Mouse (Mus musculus) neural tube, embryonic 14.5 days (tissue): ENCODE data around the gene Mrpl53. TPM values are rescaled to one million over a fixed set of nuclear protein-coding genes. Genes with fewer than 3 reads are reported as not detected.

Source experiments
- ATAC-seq: fragments of 200-750 bp; cut with Nextera tagmentation; 2 replicates; pipeline ENCODE4 v1.8.0; 2017; ENCODE audit warnings: low read depth, mild to moderate bottlenecking, moderate TSS enrichment, moderate library complexity
- H3K27ac ChIP-seq: fragments of 300-500 bp; sonication (generic); 2 replicates; pipeline ENCODE4 v1.5.1; 2014; ENCODE audit warnings: low read depth, mild to moderate bottlenecking, control low read depth, low read length, moderate library complexity, mixed read lengths
- H3K27me3 ChIP-seq: fragments of 300-500 bp; sonication (generic); 2 replicates; pipeline ENCODE4 v1.6.1; 2014; ENCODE audit warnings: low read length; ENCODE audit not compliant: control insufficient read depth, insufficient read depth
- H3K36me3 ChIP-seq: fragments of 300-500 bp; sonication (generic); 2 replicates; pipeline ENCODE4 v1.6.1; 2014; ENCODE audit warnings: low read length, mixed read lengths; ENCODE audit not compliant: control insufficient read depth, insufficient read depth
- H3K4me1 ChIP-seq: fragments of 300-500 bp; sonication (generic); 2 replicates; pipeline ENCODE4 v1.6.1; 2014; ENCODE audit warnings: low read length; ENCODE audit not compliant: control insufficient read depth, insufficient read depth
- H3K4me2 ChIP-seq: fragments of 300-500 bp; sonication (generic); 2 replicates; pipeline ENCODE4 v1.6.1; 2014; ENCODE audit warnings: mild to moderate bottlenecking, low read depth, low read length, control low read depth
- H3K4me3 ChIP-seq: fragments of 300-500 bp; sonication (generic); 2 replicates; pipeline ENCODE4 v1.5.1; 2014; ENCODE audit warnings: low read depth, low read length, control low read depth, mixed read lengths
- H3K9ac ChIP-seq: fragments of 300-500 bp; sonication (generic); replicated peaks from 2 replicates; pipeline ENCODE4 v1.6.1; 2014; ENCODE audit warnings: low read depth, mild to moderate bottlenecking, control low read depth, low read length, mixed read lengths
- H3K9me3 ChIP-seq: fragments of 300-500 bp; sonication (generic); 2 replicates; pipeline ENCODE4 v1.6.1; 2016; ENCODE audit warnings: low read length; ENCODE audit not compliant: control insufficient read depth
- WGBS: fragments of 180-500 bp; shearing (Covaris S2); extraction: QIAGEN DNeasy Blood & Tissue Kit; methylation state at CpG from one replicate; pipeline ENCODE4 v1.1.7; 2014; 5-methylcytosine and 5-hydroxymethylcytosine counted together
- polyA plus RNA-seq: library from polyadenylated mRNA; unstranded; fragments of >200 nt; fragmentation: Nextera tagmentation; extraction: Ambion mirVana; gene quantifications from 2 replicates; pipeline ENCODE4 v1.2.1, GENCODE M21; 2014

The Mrpl53 gene
- polyA plus RNA-seq, 1 experiment from 2014 or later: 118 TPM

DNA sequence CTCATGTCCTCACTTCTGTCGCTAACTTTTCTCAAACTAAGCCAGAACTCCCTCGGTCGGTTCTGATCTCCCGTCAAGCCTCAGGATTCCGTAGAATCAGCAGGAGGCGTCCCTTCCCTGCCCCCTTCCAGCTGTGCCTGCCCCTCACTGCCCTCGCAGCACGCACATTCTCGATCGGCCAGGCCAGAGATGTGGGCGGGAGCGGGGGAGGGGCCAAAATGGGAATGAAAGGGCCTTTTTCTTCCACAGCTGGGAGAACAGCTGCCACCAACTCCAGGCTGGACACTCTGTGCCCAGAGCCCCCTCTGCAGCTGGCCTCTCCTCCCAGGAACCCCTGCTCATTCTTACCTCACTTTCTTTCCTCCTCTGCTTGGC, 28.7 kb downstream of the Mrpl53 start:
- peak; percentile 54 for ATAC-seq
- H3K36me3 ChIP-seq: no peaks in the 10 kb centered on the region
- peaks cover 14% of the 10 kb centered on the region for H3K4me1 ChIP-seq
- H3K9ac ChIP-seq: peak overlapping the region; percentile 58
- H3K4me2 ChIP-seq: peak overlapping the region; percentile 50
- H3K4me3 ChIP-seq: peak overlapping the region; percentile 29
- H3K27ac ChIP-seq: peak overlapping the region; percentile 85
- WGBS: 4% methylated on average over 12 of the region's 12 CpGs
- no peaks in the 10 kb centered on the region for H3K27me3 ChIP-seq
- no peaks in the 10 kb centered on the region for H3K9me3 ChIP-seq

DNA sequence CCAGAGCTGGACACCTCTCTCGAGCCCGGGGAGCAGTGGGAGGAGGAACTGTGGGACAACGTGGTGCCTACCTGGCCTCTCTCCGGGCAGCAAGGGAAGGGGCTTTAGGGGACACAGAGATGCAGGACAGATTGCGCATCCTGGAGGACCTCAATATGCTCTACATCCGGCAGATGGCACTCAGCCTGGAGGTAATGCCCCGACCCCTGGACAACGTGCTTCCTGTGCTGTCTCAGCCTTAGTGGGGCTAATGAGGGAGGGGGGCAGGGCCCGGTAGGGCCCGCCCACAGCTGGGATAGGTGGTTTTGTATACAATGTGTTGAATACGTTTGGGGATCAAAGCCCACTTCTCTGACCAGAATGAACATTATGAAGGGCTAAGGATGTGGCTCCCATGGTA, 29.2 kb downstream of the Mrpl53 start:
- Histone ChIP-seq H3K27me3 (no peaks in the 10 kb centered on the region), H3K4me1 (peaks cover 14% of the 10 kb centered on the region), H3K9me3 (no peaks in the 10 kb centered on the region), H3K9ac (0 out of 2 replicates have a peak overlapping the region, but pooled peaks have one; percentile 58), H3K27ac (peak overlapping the region; percentile 24; the same call in 1 of the 2 replicates), H3K36me3 (no peaks in the 10 kb centered on the region), H3K4me3 (peak overlapping the region; percentile 29), H3K4me2 (peak overlapping the region; percentile 50)
- peak; percentile 16; the same call in 1 of the 2 replicates for ATAC-seq
- 3% methylated on average over 11 of the region's 11 CpGs for WGBS

DNA sequence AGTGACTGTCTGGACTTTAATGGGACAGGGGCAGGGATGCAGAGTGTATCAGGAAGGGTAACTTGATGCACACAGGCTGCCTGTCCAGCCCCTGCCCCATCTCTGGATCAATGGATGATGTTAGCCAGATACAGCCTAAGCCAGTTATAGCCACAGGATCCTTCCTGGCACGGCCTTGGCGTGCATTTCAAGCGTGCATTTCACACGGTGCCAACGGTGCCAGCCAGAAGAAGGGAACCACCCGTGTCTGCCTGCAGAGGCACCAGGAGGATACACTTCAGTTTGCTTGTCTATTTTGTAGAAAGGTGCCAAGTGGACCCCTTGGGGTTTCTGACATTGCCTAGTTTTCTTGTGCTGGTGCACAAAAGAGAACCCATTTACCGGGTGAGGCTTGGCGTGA, 31.2 kb downstream of the Mrpl53 start:
- H3K36me3 ChIP-seq: no peaks in the 10 kb centered on the region
- ATAC-seq: no peak
- no peak overlapping the region for H3K4me2 ChIP-seq
- WGBS: 84% methylated on average over 8 of the region's 8 CpGs
- no peak overlapping the region for H3K27ac ChIP-seq
- no peak overlapping the region for H3K4me3 ChIP-seq
- H3K27me3 ChIP-seq: no peaks in the 10 kb centered on the region
- peaks cover 14% of the 10 kb centered on the region for H3K4me1 ChIP-seq
- H3K9me3 ChIP-seq: no peaks in the 10 kb centered on the region
- H3K9ac ChIP-seq: no peak overlapping the region

DNA sequence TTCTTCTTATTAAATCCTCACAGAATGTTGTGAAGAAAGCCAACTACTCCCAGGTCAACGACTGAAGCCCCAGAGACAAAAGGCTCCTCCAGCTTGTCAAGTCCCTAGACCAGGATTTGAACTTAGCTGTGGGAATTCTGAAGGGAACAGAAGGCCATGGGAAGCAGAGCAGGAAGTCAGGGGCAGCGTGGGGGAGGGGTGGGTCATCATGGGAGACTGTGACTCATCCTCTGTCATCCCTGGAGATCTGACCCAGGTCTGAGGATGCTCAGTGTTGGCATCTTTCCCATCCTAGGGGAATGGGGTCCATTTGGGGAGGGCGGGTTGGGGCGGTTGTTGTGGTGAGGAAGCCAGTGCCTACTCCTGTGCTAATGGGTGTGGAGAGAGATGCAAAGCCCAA, 32.8 kb downstream of the Mrpl53 start:
- peaks cover 9% of the 10 kb centered on the region for H3K4me1 ChIP-seq

DNA sequence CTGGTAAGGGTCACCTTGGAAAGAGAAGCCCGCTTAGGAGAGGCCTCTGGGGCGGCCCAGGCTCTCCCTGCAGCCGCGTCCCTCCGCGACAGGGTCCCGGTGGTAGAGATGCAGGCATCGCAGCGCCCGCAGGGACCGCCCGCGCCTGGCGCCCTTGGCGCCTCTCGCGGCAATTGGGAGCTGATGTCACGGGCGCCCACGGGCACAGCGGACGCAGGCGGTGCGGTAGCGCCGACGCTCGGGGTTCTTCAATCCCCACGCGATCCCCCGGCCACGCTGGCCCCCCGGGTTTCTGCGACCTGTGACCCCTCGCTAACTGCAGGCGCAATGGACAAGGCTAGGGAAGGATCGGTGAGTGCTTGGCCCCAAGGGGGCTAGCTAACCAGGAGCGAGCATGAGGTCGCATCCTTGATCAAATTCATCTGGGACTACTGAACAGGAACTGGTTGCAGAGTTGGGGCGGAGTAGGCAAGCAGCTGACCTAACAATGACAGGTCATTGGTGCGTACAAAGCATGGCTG, 33.4 kb downstream of the Mrpl53 start:
- Histone ChIP-seq H3K9ac (peak overlapping the region; percentile 55), H3K4me3 (peak overlapping the region; percentile 33), H3K27me3 (no peaks in the 10 kb centered on the region), H3K4me2 (peak overlapping the region; percentile 78), H3K9me3 (no peaks in the 10 kb centered on the region), H3K36me3 (no peaks in the 10 kb centered on the region), H3K4me1 (peaks cover 9% of the 10 kb centered on the region), H3K27ac (0 out of 2 replicates have a peak overlapping the region, but pooled peaks have one; percentile 28)
- 5% methylated on average over 41 of the region's 41 CpGs for WGBS
- ATAC-seq: 0 out of 2 replicates have a peak, but pooled peaks have one; percentile 7

More for the DNA sequence above, 32.8 kb downstream of the Mrpl53 start:
- H3K27me3 ChIP-seq: no peaks in the 10 kb centered on the region
- peak overlapping the region; percentile 33; the same call in 1 of the 2 replicates for H3K4me3 ChIP-seq
- H3K9me3 ChIP-seq: no peaks in the 10 kb centered on the region
- H3K27ac ChIP-seq: no peak overlapping the region
- no peak overlapping the region for H3K9ac ChIP-seq
- ATAC-seq: no peak
- H3K4me2 ChIP-seq: peak overlapping the region; percentile 78
- no peaks in the 10 kb centered on the region for H3K36me3 ChIP-seq
- 46% methylated on average over 4 of the region's 4 CpGs for WGBS

DNA sequence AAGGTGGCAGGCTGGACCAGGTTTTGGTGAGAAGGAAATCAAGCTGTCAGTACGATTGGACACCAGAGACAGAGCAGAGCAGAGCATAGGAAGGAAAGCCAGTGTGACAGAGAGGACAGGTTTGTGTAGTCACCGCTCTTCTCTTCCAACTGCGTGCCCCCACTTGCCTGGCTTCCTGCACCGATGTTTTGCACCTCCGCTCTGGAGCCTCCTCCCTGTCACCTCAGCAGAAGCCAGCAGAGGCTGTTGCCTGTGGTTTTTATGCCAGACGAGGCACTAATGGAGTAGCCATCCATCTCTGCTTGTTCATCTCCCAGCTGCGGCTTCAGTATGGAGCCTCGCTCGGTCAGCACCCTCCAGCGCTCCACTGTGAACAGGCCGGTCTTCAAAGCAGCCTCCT, 34.0 kb downstream of the Mrpl53 start:
- 39% methylated on average over 11 of the region's 11 CpGs for WGBS
- no peaks in the 10 kb centered on the region for H3K36me3 ChIP-seq
- H3K4me2 ChIP-seq: peak overlapping the region; percentile 78; the same call in 1 of the 2 replicates
- H3K4me1 ChIP-seq: peaks cover 9% of the 10 kb centered on the region
- H3K9me3 ChIP-seq: no peaks in the 10 kb centered on the region
- H3K27me3 ChIP-seq: no peaks in the 10 kb centered on the region
- H3K9ac ChIP-seq: no peak overlapping the region
- peak; percentile 39; the same call in 1 of the 2 replicates for ATAC-seq
- no peak overlapping the region for H3K4me3 ChIP-seq
- H3K27ac ChIP-seq: no peak overlapping the region

DNA sequence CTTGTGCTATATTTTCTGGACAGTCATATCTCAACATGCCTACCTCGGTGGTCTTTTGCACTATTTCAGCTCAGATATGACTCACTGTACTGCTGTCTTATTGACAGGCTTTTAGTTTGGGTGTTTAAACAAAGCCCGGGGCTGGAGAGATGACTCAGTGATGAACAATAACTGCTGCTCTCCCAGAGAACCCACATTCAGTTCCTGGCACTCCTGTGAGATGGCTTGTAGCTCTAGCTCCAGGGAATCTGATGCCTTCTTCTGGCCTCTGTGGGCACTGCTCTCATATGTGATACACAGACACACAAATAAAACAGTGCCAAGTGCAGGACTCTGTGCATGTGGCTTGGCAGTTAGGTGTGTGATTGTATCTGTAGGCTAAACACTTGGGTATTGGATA, 36.4 kb downstream of the Mrpl53 start:
- Histone ChIP-seq H3K27ac (no peak overlapping the region), H3K4me2 (no peak overlapping the region), H3K27me3 (no peaks in the 10 kb centered on the region), H3K4me3 (no peak overlapping the region), H3K36me3 (no peaks in the 10 kb centered on the region), H3K9me3 (no peaks in the 10 kb centered on the region), H3K9ac (no peak overlapping the region), H3K4me1 (peaks cover 9% of the 10 kb centered on the region)
- ATAC-seq: no peak
- 78% methylated on average over 2 of the region's 2 CpGs for WGBS

DNA sequence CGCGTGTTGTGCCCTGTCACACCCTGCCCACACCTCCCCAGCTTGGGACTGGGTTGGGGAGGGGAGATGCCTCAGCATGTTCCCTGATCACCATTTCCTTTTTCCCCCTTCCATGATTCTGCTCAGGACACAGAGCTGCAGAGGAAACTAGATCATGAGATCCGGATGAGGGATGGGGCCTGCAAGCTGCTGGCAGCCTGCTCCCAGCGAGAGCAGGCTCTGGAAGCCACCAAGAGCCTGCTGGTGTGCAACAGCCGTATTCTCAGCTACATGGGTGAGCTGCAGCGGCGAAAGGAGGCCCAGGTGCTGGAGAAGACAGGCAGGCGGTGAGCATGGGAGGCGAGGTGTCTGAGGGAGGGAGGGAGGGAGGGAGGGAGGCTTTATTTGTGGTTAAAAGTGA, 37.0 kb downstream of the Mrpl53 start:
- no peak overlapping the region for H3K27ac ChIP-seq

DNA sequence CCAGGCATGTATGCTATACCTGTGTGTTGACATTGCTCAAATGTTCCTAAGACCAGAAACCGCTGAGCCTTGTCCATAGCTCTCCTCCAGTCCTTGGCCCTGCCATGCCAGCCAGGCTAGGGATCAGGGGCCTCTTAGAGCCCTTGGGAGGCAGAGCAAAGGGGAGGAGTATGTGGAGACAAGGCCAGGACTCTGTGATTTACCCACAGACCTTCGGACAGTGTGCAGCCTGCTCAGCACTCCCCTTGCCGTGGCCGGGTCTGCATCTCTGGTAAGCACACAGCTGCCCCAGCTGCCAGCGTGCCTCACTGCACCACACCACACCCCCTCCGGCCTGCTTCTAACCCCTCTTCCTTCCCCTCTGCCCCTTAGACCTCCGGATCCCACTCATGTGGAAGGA, 38.4 kb downstream of the Mrpl53 start:
- peaks cover 3% of the 10 kb centered on the region for H3K4me1 ChIP-seq
- no peak overlapping the region for H3K9ac ChIP-seq
- H3K9me3 ChIP-seq: no peaks in the 10 kb centered on the region
- no peaks in the 10 kb centered on the region for H3K36me3 ChIP-seq
- WGBS: 54% methylated on average over 7 of the region's 7 CpGs
- H3K4me3 ChIP-seq: no peak overlapping the region
- no peak overlapping the region for H3K4me2 ChIP-seq
- no peak for ATAC-seq
- H3K27me3 ChIP-seq: no peaks in the 10 kb centered on the region
- no peak overlapping the region for H3K27ac ChIP-seq

More for the DNA sequence above, 37.0 kb downstream of the Mrpl53 start:
- WGBS: 72% methylated on average over 9 of the region's 9 CpGs
- Histone ChIP-seq H3K4me3 (no peak overlapping the region), H3K9me3 (no peaks in the 10 kb centered on the region), H3K4me2 (no peak overlapping the region), H3K36me3 (no peaks in the 10 kb centered on the region), H3K9ac (no peak overlapping the region), H3K4me1 (peaks cover 9% of the 10 kb centered on the region), H3K27me3 (no peaks in the 10 kb centered on the region)
- ATAC-seq: no peak
